Mouse (Mus musculus): ENCODE measurements at regions not wholly inside any gene's neighbourhood (a gene's known extent, or its start where the extent isn't known, plus 50 kb on each side); places are given as distances from the start of the nearest gene placed in this dataset.

GRCm38 (mm10) chr17:70942478-70942877 lies 60.0 kb upstream of the Myom1 start:
- intact Hi-C loops (cut with DNase I) = no loop called here
- DNase-seq (ENCODE audit: low spot score in 2 of 2) = no peak

GRCm38 (mm10) chr17:70934258-70934657 lies 68.2 kb upstream of the Myom1 start:
- intact Hi-C loops (cut with DNase I) = no loop called here
- no peak for DNase-seq (ENCODE audit: low spot score in 2 of 2)

GRCm38 (mm10) chr17:70933122-70934050 lies 69.0 kb upstream of the Myom1 start:
- no peak for DNase-seq (ENCODE audit: low spot score in 2 of 2)
- intact Hi-C loops (cut with DNase I) = loop anchor here (2.0 kb wide), 1 partner anchor 27 kb away; no protein-coding TSS in a partner anchor

DNA sequence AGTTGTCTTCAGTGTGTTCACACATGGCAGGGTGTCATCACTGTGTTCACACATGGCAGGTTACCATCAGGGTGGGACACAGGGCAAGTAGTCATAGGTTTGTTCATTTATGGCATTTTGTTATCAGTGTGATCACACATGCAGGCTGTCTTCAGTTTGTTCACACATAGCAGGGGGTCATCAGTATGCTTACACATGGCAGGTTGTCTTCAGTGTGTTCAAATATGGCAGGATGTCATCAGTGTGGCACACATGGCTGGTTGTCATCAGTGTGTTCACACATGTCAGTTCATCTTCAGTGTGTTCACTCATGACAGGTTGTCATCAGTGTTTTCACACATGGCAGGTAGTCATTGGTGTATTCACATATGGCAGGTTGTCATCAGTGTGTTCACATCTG lies 69.9 kb upstream of the Myom1 start:
- intact Hi-C loops (cut with DNase I) = loop anchor here (2.0 kb wide), 1 partner anchor 28 kb away; no protein-coding TSS in a partner anchor
- no peak for DNase-seq (ENCODE audit: low spot score in 2 of 2)

DNA sequence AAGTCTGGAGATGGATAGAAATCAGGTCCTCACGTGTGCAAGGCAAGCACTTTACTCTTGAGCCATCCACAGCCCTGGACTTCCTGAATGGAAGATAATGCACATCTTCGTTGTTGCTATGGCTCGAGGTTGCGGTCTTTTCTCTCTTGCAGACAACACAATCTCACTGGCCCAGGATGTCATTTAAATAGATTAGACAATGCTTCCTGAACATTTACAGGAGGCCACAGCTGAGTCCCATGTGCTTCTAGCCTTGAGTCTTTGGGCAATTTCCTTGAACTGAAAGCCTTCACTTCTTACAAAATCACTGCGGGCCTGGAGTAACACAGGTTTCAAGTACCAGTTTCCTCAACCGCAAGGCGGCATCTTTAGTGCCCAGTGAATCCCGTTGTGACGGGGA lies 71.8 kb upstream of the Myom1 start:
- no peak for DNase-seq (ENCODE audit: low spot score in 2 of 2)
- intact Hi-C loops (cut with DNase I) = no loop called here

- no peak for DNase-seq (ENCODE audit: low spot score in 2 of 2)
- intact Hi-C loops (cut with DNase I) = no loop called here
Measured at GRCm38 (mm10) chr17:70929582-70929981, 72.9 kb upstream of the Myom1 start.

- DNase-seq (ENCODE audit: low spot score in 2 of 2) = no peak
- intact Hi-C loops (cut with DNase I) = no loop called here
Measured at GRCm38 (mm10) chr17:70924565-70925220, 71.3 kb upstream of the Tgif1 start.

- intact Hi-C loops (cut with DNase I) = no loop called here
- DNase-seq (ENCODE audit: low spot score in 2 of 2) = no peak
Measured at GRCm38 (mm10) chr17:70921681-70922080, 68.3 kb upstream of the Tgif1 start.

DNA sequence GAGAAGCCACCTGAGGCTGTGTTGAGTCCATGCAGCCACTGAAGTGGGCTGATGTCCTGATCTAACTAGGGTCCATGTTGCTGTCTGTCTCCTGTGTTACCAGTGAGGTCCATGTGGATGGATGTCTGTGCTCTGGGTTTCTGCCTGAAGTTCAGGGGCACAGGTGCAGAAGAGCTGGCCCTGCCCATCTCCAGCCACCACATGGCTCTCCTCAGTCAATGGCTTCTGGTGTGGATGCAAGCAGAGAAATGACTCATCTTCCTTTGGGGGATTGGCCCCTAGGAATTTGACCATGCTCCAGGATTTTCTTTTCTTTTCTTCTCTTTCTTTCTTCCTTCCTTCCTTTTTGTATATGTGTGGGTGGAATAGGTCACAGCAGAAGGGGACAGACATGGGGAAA lies 66.8 kb upstream of the Tgif1 start:
- intact Hi-C loops (cut with DNase I) = no loop called here
- no peak for DNase-seq (ENCODE audit: low spot score in 2 of 2)

DNA sequence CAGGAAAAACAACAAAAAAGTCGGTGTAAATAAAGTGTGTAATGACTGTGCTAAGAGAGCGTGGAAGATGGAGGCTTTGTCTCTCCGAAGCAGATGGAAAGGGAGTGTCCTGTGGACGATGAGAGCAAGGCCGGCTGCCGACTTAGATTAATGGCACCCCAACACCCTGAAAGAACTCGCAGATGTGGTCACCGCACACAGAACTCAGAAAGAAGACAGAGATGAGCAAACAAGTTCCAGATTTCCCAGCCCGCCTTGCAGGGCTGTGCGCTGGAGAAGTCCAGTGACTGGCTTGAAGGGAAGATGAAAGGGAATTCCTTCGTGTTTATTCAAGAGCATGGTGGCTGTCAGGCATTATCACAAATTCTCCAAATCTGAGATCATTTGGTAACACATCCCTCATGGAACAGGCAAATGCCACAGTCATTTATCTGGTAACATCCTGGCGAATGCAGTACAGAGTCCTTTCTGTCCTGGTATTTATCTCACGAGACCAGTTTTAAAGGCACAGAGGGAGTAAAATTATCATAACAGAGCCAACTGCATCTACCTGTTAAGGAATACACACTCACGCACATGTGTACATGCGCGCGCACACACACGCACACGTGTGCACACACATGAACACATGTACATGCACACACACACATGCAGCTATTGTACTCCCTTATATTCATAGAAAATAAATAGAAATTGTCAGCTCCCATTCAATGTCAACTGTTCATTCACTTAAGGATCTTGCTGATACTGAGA lies 64.0 kb upstream of the Tgif1 start:
- intact Hi-C loops (cut with DNase I) = no loop called here
- no peak for DNase-seq (ENCODE audit: low spot score in 2 of 2)

- no peak for DNase-seq (ENCODE audit: low spot score in 2 of 2)
- intact Hi-C loops (cut with DNase I) = no loop called here
Measured at GRCm38 (mm10) chr17:70916089-70916750, 62.9 kb upstream of the Tgif1 start.

- DNase-seq (ENCODE audit: low spot score in 2 of 2) = no peak
- intact Hi-C loops (cut with DNase I) = no loop called here
Measured at GRCm38 (mm10) chr17:70915445-70915844, 62.1 kb upstream of the Tgif1 start.

- intact Hi-C loops (cut with DNase I) = no loop called here
Measured at GRCm38 (mm10) chr17:70910238-70910637, 56.9 kb upstream of the Tgif1 start.

GRCm38 (mm10) chr17:70909573-70909972 lies 56.2 kb upstream of the Tgif1 start:
- intact Hi-C loops (cut with DNase I) = no loop called here
- DNase-seq (ENCODE audit: low spot score in 2 of 2) = no peak

More at GRCm38 (mm10) chr17:70910238-70910637, 56.9 kb upstream of the Tgif1 start:
- no peak for DNase-seq (ENCODE audit: low spot score in 2 of 2)

DNA sequence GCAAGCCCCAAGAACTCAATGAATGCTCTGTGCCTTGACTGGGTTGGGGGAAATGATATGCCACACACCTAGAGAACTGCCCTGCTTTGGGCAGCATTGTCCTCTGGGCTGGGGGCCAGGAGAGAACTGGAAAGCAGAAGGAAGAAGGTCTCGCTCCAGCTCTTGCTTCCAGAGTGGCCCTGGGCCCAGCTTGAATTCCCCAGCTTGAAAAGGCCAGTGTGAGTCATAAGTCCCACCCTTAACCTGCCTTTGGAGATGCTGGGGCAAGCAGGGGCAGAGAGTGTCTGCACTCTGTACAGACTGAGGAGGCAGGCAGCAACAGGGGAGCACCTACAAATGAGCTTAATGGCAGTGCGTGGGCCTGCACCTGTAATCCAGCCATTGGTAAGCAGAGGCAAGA lies 55.0 kb upstream of the Tgif1 start:
- intact Hi-C loops (cut with DNase I) = no loop called here
- DNase-seq (ENCODE audit: low spot score in 2 of 2) = no peak
